In the genomic region with DNA sequence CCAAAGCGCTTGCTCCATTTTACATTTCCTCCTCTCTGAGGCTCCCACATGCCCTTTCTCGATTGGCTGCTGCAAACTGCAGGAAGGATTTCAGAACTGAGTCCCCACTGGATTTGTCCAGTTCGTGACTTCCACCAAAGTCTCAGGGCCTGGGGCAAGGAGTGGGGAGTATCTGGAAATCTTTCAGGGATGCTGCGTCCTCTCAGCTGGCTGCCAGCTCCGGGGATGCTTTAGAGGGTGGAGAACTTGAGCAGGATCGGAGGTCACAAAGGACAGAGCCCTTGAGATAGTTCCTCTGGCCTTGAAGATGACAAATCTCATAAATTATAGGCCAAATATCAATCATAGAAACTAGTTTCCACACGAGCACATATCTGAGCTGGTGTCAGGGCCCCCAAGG, we compare ENCODE assay signal across 15 mouse cellular contexts. TPM values are rescaled to one million over a fixed set of nuclear protein-coding genes. Genes with fewer than 3 reads are reported as not detected.
A peak's percentile ranks its signal among the peaks of the same experiment; 100 is the strongest.
DNase-seq lines count a peak whose midpoint lies in the region; ATAC-seq lines count a peak whose summit lies in the region.
"Had no signal": no experiment of that assay in that cellular context is flagged by ENCODE, and none has a peak within 500 bp of the region (broad histone marks: within the 10 kb centered on the region; RNA-seq: fewer than 3 reads in every experiment).

No protein-coding gene starts in this region.

- DNase-seq in adrenal gland, postnatal 10 days = peak; percentile 24
- no peak for DNase-seq in adrenal gland, postnatal 4 days (ENCODE audit: low spot score in 2 of 2)
- DNase-seq in gastrocnemius, postnatal 14 days = peak; percentile 22
- no peak for DNase-seq in gastrocnemius, postnatal 10 days
- DNase-seq in adrenal gland, postnatal 25 days = peak; percentile 13
- DNase-seq in skeletal muscle tissue, adult 2 months (ENCODE audit: low read depth, low spot score) = peak; percentile 48
- DNase-seq: cerebellum, adult 18-20 months; cerebellum, adult 9-10 months; cerebellum, postnatal 14 days; forebrain, postnatal 0 days; heart, adult 18-20 months; kidney, adult 2 months had no signal

- intact Hi-C loops in gastrocnemius, postnatal 14 days (cut with DNase I; ENCODE audit: low total_unique reads) = no loop called here

- no peak for ATAC-seq in erythroblast, adult 5-6 weeks (replicated peaks; ENCODE audit: low FRiP score, poor library complexity, severe bottlenecking)
- ATAC-seq: CD4-positive, CD25-positive, alpha-beta regulatory T cell, adult 4 months; intestine, postnatal 0 days had no signal

RNA-seq across cellular contexts. Expression of a gene that starts 38.2 kb away (rescaled TPM):
- 10 to 100 TPM in 1 of 2 experiments, 1 to 10 TPM in 1; 9.9 to 12.6 TPM for total RNA-seq in adrenal gland, postnatal 10 days (2021)
- total RNA-seq in adrenal gland, postnatal 4 days (2021) = 10 to 100 TPM; 16.4 to 17.0 TPM
- total RNA-seq in gastrocnemius, postnatal 14 days (2021) = 1 to 10 TPM; 1.4 TPM
- total RNA-seq in gastrocnemius, postnatal 10 days (2021) = 1 to 10 TPM; 1.4 to 7.7 TPM
- 6.6 and 8.0 TPM in 2 replicates for total RNA-seq in adrenal gland, postnatal 25 days (2021)
- not detected in 2 replicates for total RNA-seq in erythroblast, adult 5-6 weeks (2015; ENCODE audit: low replicate concordance)
- 0.42 TPM in 1 of 2 replicates, not detected in the other for total RNA-seq in erythroblast, adult 5-6 weeks (2017; ENCODE audit: low replicate concordance)

RNA-seq across cellular contexts. Expression of a gene that starts 39.2 kb away (rescaled TPM):
- 1 to 10 TPM; 5.9 to 9.1 TPM for total RNA-seq in adrenal gland, postnatal 10 days (2021)
- total RNA-seq in adrenal gland, postnatal 4 days (2021) = 10 to 100 TPM; 19.0 to 19.4 TPM
- 1 to 10 TPM; 2.4 to 2.9 TPM for total RNA-seq in gastrocnemius, postnatal 14 days (2021)
- 1 to 10 TPM; 4.3 to 5.6 TPM for total RNA-seq in gastrocnemius, postnatal 10 days (2021)
- total RNA-seq in adrenal gland, postnatal 25 days (2021) = 5.6 and 8.3 TPM in 2 replicates
- 0.19 and 2.1 TPM in 2 replicates for total RNA-seq in erythroblast, adult 5-6 weeks (2015; ENCODE audit: low replicate concordance)
- 0.94 and 0.98 TPM in 2 replicates for total RNA-seq in erythroblast, adult 5-6 weeks (2017; ENCODE audit: low replicate concordance)

Comparison
In these comparisons a context has a peak if more than half of its experiments do, and no peak if none do; other contexts are left out.
1. DNase-seq: peak in adrenal gland, postnatal 10 days (single experiment), gastrocnemius, postnatal 14 days (single experiment), adrenal gland, postnatal 25 days (single experiment) and skeletal muscle tissue, adult 2 months (single experiment); none in adrenal gland, postnatal 4 days (0 of 2) and gastrocnemius, postnatal 10 days (single experiment).